Mouse (Mus musculus) heart, postnatal 0 days (tissue): Measurements from ENCODE around the gene Abcf1.

Source experiments
- CTCF ChIP-seq: IDR thresholded peaks from 2 replicates; pipeline ENCODE4 v1.5.1; 2016; ENCODE audit warnings: antibody characterized with exemption, control low read depth, low read depth
- EP300 ChIP-seq: IDR thresholded peaks from 2 replicates; pipeline ENCODE4 v1.6.1; 2016; ENCODE audit warnings: antibody characterized with exemption, low read depth

DNA sequence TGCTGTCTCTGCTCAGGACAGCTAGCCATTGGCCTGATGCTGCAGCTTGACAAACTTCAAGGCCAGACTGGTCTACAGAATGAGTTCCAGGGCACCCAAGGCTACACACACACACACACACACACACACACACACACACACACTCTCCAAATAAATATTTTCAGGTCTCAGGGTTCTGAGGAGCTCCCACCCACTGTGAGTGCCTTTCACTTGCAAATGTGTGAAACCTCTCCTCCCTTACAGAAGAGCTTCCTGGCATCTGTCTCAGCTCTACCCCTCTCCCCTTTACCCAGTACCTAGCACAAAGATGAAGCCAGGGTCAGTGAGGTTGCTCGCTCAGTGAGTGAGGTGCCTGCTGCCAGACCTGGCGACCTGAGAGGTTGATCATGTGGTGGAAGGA is 30.5 kb downstream of the Abcf1 start:
- TF ChIP-seq CTCF (no peak), EP300 (no peak)
